In genomic region chr2:11496601-11497031, GRCm38 (mm10) we compare ENCODE assay signal across 9 mouse cellular contexts. TPM values are rescaled to one million over a fixed set of nuclear protein-coding genes. Genes with fewer than 3 reads are reported as not detected.
DNase-seq lines count a peak whose midpoint lies in the region; ATAC-seq lines count a peak whose summit lies in the region.
"Had no signal": no experiment of that assay in that cellular context is flagged by ENCODE, and none has a peak within 500 bp of the region (broad histone marks: within the 10 kb centered on the region; RNA-seq: fewer than 3 reads in every experiment).

No protein-coding gene starts in this region.

- no peak overlapping the region for H3K4me3 ChIP-seq in midbrain, embryonic 15.5 days
- H3K4me3 ChIP-seq in hindbrain, embryonic 14.5 days (replicated peaks; ENCODE audit: low read length) = no peak overlapping the region
- H3K4me3 ChIP-seq: lung, embryonic 15.5 days had no signal

- peaks cover 30% of the 10 kb centered on the region for H3K4me1 ChIP-seq in midbrain, embryonic 15.5 days
- H3K4me1 ChIP-seq in hindbrain, embryonic 14.5 days (replicated peaks; ENCODE audit: control insufficient read depth, insufficient read depth, low read length) = peaks cover 46% of the 10 kb centered on the region

- H3K4me2 ChIP-seq in midbrain, embryonic 15.5 days = no peak overlapping the region
- no peak overlapping the region for H3K4me2 ChIP-seq in hindbrain, embryonic 14.5 days (replicated peaks)
- H3K4me2 ChIP-seq: lung, embryonic 15.5 days had no signal

- H3K27me3 ChIP-seq in midbrain, embryonic 15.5 days (replicated peaks) = no peaks in the 10 kb centered on the region
- H3K27me3 ChIP-seq in hindbrain, embryonic 14.5 days (ENCODE audit: control insufficient read depth, insufficient read depth, low read length) = no peaks in the 10 kb centered on the region
- H3K27me3 ChIP-seq: lung, embryonic 15.5 days had no signal

- 92% methylated on average over 3 of the region's 3 CpGs for WGBS in midbrain, embryonic 15.5 days
- 89% methylated on average over 3 of the region's 3 CpGs for WGBS in hindbrain, embryonic 14.5 days

- no peaks in the 10 kb centered on the region for H3K9me3 ChIP-seq in midbrain, embryonic 15.5 days
- H3K9me3 ChIP-seq in hindbrain, embryonic 14.5 days (ENCODE audit: control insufficient read depth, low read length) = no peaks in the 10 kb centered on the region
- H3K9me3 ChIP-seq: lung, embryonic 15.5 days had no signal

- ATAC-seq in midbrain, embryonic 15.5 days (replicated peaks) = no peak
- ATAC-seq in hindbrain, embryonic 14.5 days (ENCODE audit: low FRiP score) = no peak

- no peak overlapping the region for H3K9ac ChIP-seq in midbrain, embryonic 15.5 days
- no peak overlapping the region for H3K9ac ChIP-seq in hindbrain, embryonic 14.5 days
- H3K9ac ChIP-seq: lung, embryonic 15.5 days had no signal

- H3K27ac ChIP-seq in midbrain, embryonic 15.5 days = no peak overlapping the region
- H3K27ac ChIP-seq in hindbrain, embryonic 14.5 days = no peak overlapping the region
- H3K27ac ChIP-seq: lung, embryonic 15.5 days had no signal

- H3K36me3 ChIP-seq in midbrain, embryonic 15.5 days (replicated peaks) = peaks cover 14% of the 10 kb centered on the region; the same call in 1 of the 2 replicates
- peaks cover 30% of the 10 kb centered on the region for H3K36me3 ChIP-seq in hindbrain, embryonic 14.5 days (replicated peaks; ENCODE audit: control insufficient read depth, insufficient read depth)

- peak; percentile 24 to 63 for DNase-seq in kidney, postnatal 25 days
- DNase-seq in kidney, postnatal 10 days = no peak
- peak; percentile 41 to 43 for DNase-seq in frontal cortex, postnatal 14 days (ENCODE audit: low spot score in 2 of 2)
- peak; percentile 32 to 69 for DNase-seq in left cerebral cortex, adult 9 months (ENCODE audit: low spot score in 2 of 2)
- peak; percentile 82 for DNase-seq in right cerebral cortex, postnatal 10 days (ENCODE audit: low spot score in 2 of 2)
- no peak for DNase-seq in thymus, adult 18-20 months
- no peak for DNase-seq in hindbrain, embryonic 14.5 days (ENCODE audit: low spot score)

RNA-seq across cellular contexts. Expression of gene Pfkfb3, which starts 57.3 kb away (rescaled TPM):
- polyA plus RNA-seq in midbrain, embryonic 15.5 days (2015; fragmentation: Nextera tagmentation; extraction: Ambion mirVana) = 35.3 and 35.7 TPM in 2 replicates
- 27.6 and 32.0 TPM in 2 replicates for polyA plus RNA-seq in hindbrain, embryonic 14.5 days (2014; fragmentation: Nextera tagmentation; extraction: Ambion mirVana)

Comparison
In these comparisons a context has a peak if more than half of its experiments do, and no peak if none do; other contexts are left out.
1. DNase-seq: peak in kidney, postnatal 25 days (2 of 2), frontal cortex, postnatal 14 days (2 of 2), left cerebral cortex, adult 9 months (2 of 2) and right cerebral cortex, postnatal 10 days (2 of 2); none in kidney, postnatal 10 days (single experiment), thymus, adult 18-20 months (0 of 2) and hindbrain, embryonic 14.5 days (single experiment).